Mouse (Mus musculus): ENCODE results near the gene Zfp609.
"Not testable (repeated sequence)": the region's sequence is repeated elsewhere in the genome, so short reads cannot be mapped to it uniquely, and the experiment has no call there.

The Zfp609 gene

GRCm38 (mm10) chr9:65667701-65668100 lies 159.7 kb downstream of the Zfp609 start, which contains the start of gene Oaz2:
TSS of gene Oaz2 (plus strand) at chr9:65668001.
- DNase-seq = no peak

GRCm38 (mm10) chr9:65666042-65666441 lies 161.3 kb downstream of the Zfp609 start:
- DNase-seq = peak; percentile 84

- DNase-seq = peak; percentile 81
These were observed 163.2 kb downstream of the Zfp609 start for GRCm38 (mm10) chr9:65664163-65664562.

GRCm38 (mm10) chr9:65661493-65661892 lies 165.9 kb downstream of the Zfp609 start:
- no peak for DNase-seq

- DNase-seq = no peak
These were observed 166.3 kb downstream of the Zfp609 start for GRCm38 (mm10) chr9:65661029-65661428.

GRCm38 (mm10) chr9:65657218-65657617 lies 170.1 kb downstream of the Zfp609 start:
- no peak for DNase-seq

GRCm38 (mm10) chr9:65655540-65655939 lies 171.8 kb downstream of the Zfp609 start:
- DNase-seq = no peak

- DNase-seq = no peak
These were observed 172.6 kb downstream of the Zfp609 start for GRCm38 (mm10) chr9:65654700-65655237.

- no peak for DNase-seq
These were observed 173.6 kb downstream of the Zfp609 start for GRCm38 (mm10) chr9:65653741-65654140.

GRCm38 (mm10) chr9:65651957-65652356 lies 175.4 kb downstream of the Zfp609 start:
- not testable (repeated sequence) for DNase-seq

GRCm38 (mm10) chr9:65649997-65650396 lies 177.4 kb downstream of the Zfp609 start:
- peak; percentile 27 for DNase-seq

- DNase-seq = no peak
These were observed 178.6 kb downstream of the Zfp609 start for GRCm38 (mm10) chr9:65648730-65649129.

- no peak for DNase-seq
These were observed 180.6 kb downstream of the Zfp609 start for GRCm38 (mm10) chr9:65646782-65647181.

- peak; percentile 23 for DNase-seq
These were observed 181.4 kb downstream of the Zfp609 start for GRCm38 (mm10) chr9:65645984-65646383.

- no peak for DNase-seq
These were observed 182.4 kb downstream of the Zfp609 start for GRCm38 (mm10) chr9:65644960-65645359.

- no peak for DNase-seq
These were observed 184.8 kb downstream of the Zfp609 start for GRCm38 (mm10) chr9:65642546-65642945.

Data from kidney, postnatal 14 days (tissue).